Mouse (Mus musculus): Measurements from ENCODE around the gene N4bp2l1. TPM values are rescaled to one million over a fixed set of nuclear protein-coding genes. Genes with fewer than 3 reads are reported as not detected.

The N4bp2l1 gene
- polyA plus RNA-seq, 1 experiment from 2014 or later, result 8.6 TPM

GRCm38 (mm10) chr5:150593756-150594648, 3.0 kb downstream of the N4bp2l1 start:
- no peaks in the 10 kb centered on the region for H3K9me3 ChIP-seq (replicated peaks; ENCODE audit: low read length)
- DNase-seq (ENCODE audit: low spot score) (peak; percentile 59), ATAC-seq (replicated peaks; ENCODE audit: low FRiP score, low read depth) (peak; percentile 68)
- peak overlapping the region; percentile 100 for H3K4me2 ChIP-seq (ENCODE audit: low read length)
- no peaks in the 10 kb centered on the region for H3K36me3 ChIP-seq (ENCODE audit: insufficient read depth, low read length)
- H3K27ac ChIP-seq, result no peak overlapping the region
- WGBS, result 1% methylated on average over 95 of the region's 102 CpGs
- H3K4me3 ChIP-seq (replicated peaks; ENCODE audit: low read depth, low read length), result peak overlapping the region; percentile 82
- TF ChIP-seq CTCF (IDR thresholded peaks at IDR 0.05; ENCODE audit: low read depth), result no peak
- peak overlapping the region; percentile 75 for H3K9ac ChIP-seq (ENCODE audit: low read depth, low read length)
- no peaks in the 10 kb centered on the region for H3K27me3 ChIP-seq (ENCODE audit: insufficient read depth, low read length)
- H3K4me1 ChIP-seq (replicated peaks; ENCODE audit: insufficient read depth, low read length), result peaks cover 9% of the 10 kb centered on the region; the same call in 1 of the 2 replicates

GRCm38 (mm10) chr5:150592904-150593755, 3.9 kb downstream of the N4bp2l1 start:
- H3K27ac ChIP-seq, result no peak overlapping the region
- WGBS, result 11% methylated on average over 40 of the region's 40 CpGs
- ATAC-seq (replicated peaks; ENCODE audit: low FRiP score, low read depth), result peak; percentile 26; the same call in 1 of the 2 replicates

GRCm38 (mm10) chr5:150592186-150592903, 4.6 kb downstream of the N4bp2l1 start:
- no peaks in the 10 kb centered on the region for H3K36me3 ChIP-seq (ENCODE audit: insufficient read depth, low read length)
- ATAC-seq (replicated peaks; ENCODE audit: low FRiP score, low read depth), result no peak
- H3K27me3 ChIP-seq (ENCODE audit: insufficient read depth, low read length), result no peaks in the 10 kb centered on the region
- H3K4me3 ChIP-seq (replicated peaks; ENCODE audit: low read depth, low read length), result no peak overlapping the region
- peaks cover 9% of the 10 kb centered on the region; the same call in 1 of the 2 replicates for H3K4me1 ChIP-seq (replicated peaks; ENCODE audit: insufficient read depth, low read length)
- H3K9ac ChIP-seq (ENCODE audit: low read depth, low read length), result no peak overlapping the region
- no peak for TF ChIP-seq CTCF (IDR thresholded peaks at IDR 0.05; ENCODE audit: low read depth)
- H3K27ac ChIP-seq, result no peak overlapping the region
- peak overlapping the region; percentile 100; the same call in 1 of the 2 replicates for H3K4me2 ChIP-seq (ENCODE audit: low read length)
- DNase-seq (ENCODE audit: low spot score), result no peak
- H3K9me3 ChIP-seq (replicated peaks; ENCODE audit: low read length), result no peaks in the 10 kb centered on the region
- 75% methylated on average over 13 of the region's 13 CpGs for WGBS

More at GRCm38 (mm10) chr5:150592904-150593755, 3.9 kb downstream of the N4bp2l1 start:
- Histone ChIP-seq H3K9ac (ENCODE audit: low read depth, low read length) (peak overlapping the region; percentile 75), H3K4me3 (replicated peaks; ENCODE audit: low read depth, low read length) (peak overlapping the region; percentile 82), H3K4me2 (ENCODE audit: low read length) (peak overlapping the region; percentile 100), H3K9me3 (replicated peaks; ENCODE audit: low read length) (no peaks in the 10 kb centered on the region), H3K36me3 (ENCODE audit: insufficient read depth, low read length) (no peaks in the 10 kb centered on the region), H3K4me1 (replicated peaks; ENCODE audit: insufficient read depth, low read length) (peaks cover 9% of the 10 kb centered on the region; the same call in 1 of the 2 replicates), H3K27me3 (ENCODE audit: insufficient read depth, low read length) (no peaks in the 10 kb centered on the region)
- no peak for TF ChIP-seq CTCF (IDR thresholded peaks at IDR 0.05; ENCODE audit: low read depth)
- DNase-seq (ENCODE audit: low spot score), result peak; percentile 46

GRCm38 (mm10) chr5:150589945-150590344, 7.0 kb downstream of the N4bp2l1 start:
- no peak for TF ChIP-seq CTCF (IDR thresholded peaks at IDR 0.05; ENCODE audit: low read depth)
- Histone ChIP-seq H3K36me3 (ENCODE audit: insufficient read depth, low read length) (no peaks in the 10 kb centered on the region), H3K9ac (ENCODE audit: low read depth, low read length) (no peak overlapping the region), H3K4me2 (ENCODE audit: low read length) (no peak overlapping the region), H3K9me3 (replicated peaks; ENCODE audit: low read length) (no peaks in the 10 kb centered on the region), H3K4me3 (replicated peaks; ENCODE audit: low read depth, low read length) (no peak overlapping the region), H3K4me1 (replicated peaks; ENCODE audit: insufficient read depth, low read length) (peaks cover 9% of the 10 kb centered on the region; the same call in 1 of the 2 replicates), H3K27ac (no peak overlapping the region), H3K27me3 (ENCODE audit: insufficient read depth, low read length) (no peaks in the 10 kb centered on the region)
- ATAC-seq (replicated peaks; ENCODE audit: low FRiP score, low read depth), result no peak
- WGBS, result 62% methylated on average over 2 of the region's 2 CpGs
- no peak for DNase-seq (ENCODE audit: low spot score)

- Histone ChIP-seq H3K4me3 (replicated peaks; ENCODE audit: low read depth, low read length) (no peak overlapping the region), H3K27me3 (ENCODE audit: insufficient read depth, low read length) (no peaks in the 10 kb centered on the region), H3K4me1 (replicated peaks; ENCODE audit: insufficient read depth, low read length) (no peaks in the 10 kb centered on the region), H3K9ac (ENCODE audit: low read depth, low read length) (no peak overlapping the region), H3K4me2 (ENCODE audit: low read length) (no peak overlapping the region), H3K9me3 (replicated peaks; ENCODE audit: low read length) (no peaks in the 10 kb centered on the region), H3K36me3 (ENCODE audit: insufficient read depth, low read length) (no peaks in the 10 kb centered on the region), H3K27ac (no peak overlapping the region)
- WGBS, result 29% methylated on average over 6 of the region's 6 CpGs
- no peak for TF ChIP-seq CTCF (IDR thresholded peaks at IDR 0.05; ENCODE audit: low read depth)
- no peak for DNase-seq (ENCODE audit: low spot score)
- no peak for ATAC-seq (replicated peaks; ENCODE audit: low FRiP score, low read depth)
These were observed 12.7 kb downstream of the N4bp2l1 start for GRCm38 (mm10) chr5:150584337-150584729.

All from kidney, postnatal 0 days (tissue).